Mouse (Mus musculus): ENCODE data around the gene Gnaq.

DNA sequence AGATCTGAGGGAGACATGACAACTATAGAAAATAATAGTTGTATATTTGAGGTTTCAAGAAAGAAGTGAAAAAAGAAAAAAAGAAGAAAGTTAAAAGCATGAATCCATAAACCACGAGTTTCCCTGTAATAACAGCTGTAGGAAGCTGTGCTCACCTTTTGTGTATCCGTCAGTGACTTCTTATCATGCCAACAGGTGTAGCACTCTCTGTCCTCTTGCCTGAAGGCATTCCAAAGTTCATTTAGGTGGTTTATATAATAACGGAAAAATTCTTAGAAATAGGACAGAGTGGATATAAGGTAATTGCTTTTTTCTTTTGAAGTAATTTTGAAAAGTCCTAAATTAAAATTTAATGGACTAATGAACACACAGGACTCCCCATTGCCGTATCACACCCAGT is 147.6 kb downstream of the Gnaq start:
- no peak for TF ChIP-seq TCF12 (IDR thresholded peaks at IDR 0.05; ENCODE audit: low read depth, low read length)
- TF ChIP-seq EP300 (IDR thresholded peaks at IDR 0.05; ENCODE audit: low read length): no peak
- no peak for TF ChIP-seq CTCF (conservative IDR thresholded peaks at IDR 0.05 in 1 of 2, IDR thresholded peaks at IDR 0.05 in 1 of 2; ENCODE audit: low read depth in 2 of 2, low read length in 2 of 2)
- no peak for TF ChIP-seq USF1 (IDR thresholded peaks at IDR 0.05; ENCODE audit: low read depth, low read length)
- TF ChIP-seq CHD2 (IDR thresholded peaks at IDR 0.05; ENCODE audit: low read length): no peak
- no peak for TF ChIP-seq MAX (IDR thresholded peaks at IDR 0.05; ENCODE audit: low read length)
- no peak for TF ChIP-seq ELF1 (IDR thresholded peaks at IDR 0.05; ENCODE audit: low read depth, low read length)
- no peak for TF ChIP-seq MEF2A (IDR thresholded peaks at IDR 0.05; ENCODE audit: borderline replicate concordance, low read depth, low read length)
- TF ChIP-seq SIN3A (IDR thresholded peaks at IDR 0.05; ENCODE audit: low read length): no peak
- no peak for TF ChIP-seq POLR2A (IDR thresholded peaks at IDR 0.05; ENCODE audit: low read depth, low read length)
- TF ChIP-seq NRF1 (IDR thresholded peaks at IDR 0.05; ENCODE audit: low read depth, low read length): no peak
- no peak for TF ChIP-seq BHLHE40 (IDR thresholded peaks at IDR 0.05; ENCODE audit: low read depth, low read length)
- no peak for TF ChIP-seq ZKSCAN1 (IDR thresholded peaks at IDR 0.05; ENCODE audit: borderline replicate concordance, low read depth, low read length)
- TF ChIP-seq POLR2AphosphoS2 (IDR thresholded peaks at IDR 0.05; ENCODE audit: low read depth, low read length): no peak

Measured in CH12.LX (cell line).